Mouse (Mus musculus): ENCODE results near the gene Ncoa7. TPM values are rescaled to one million over a fixed set of nuclear protein-coding genes. Genes with fewer than 3 reads are reported as not detected.
A peak's percentile ranks its signal among the peaks of the same experiment; 100 is the strongest.
"Not testable (repeated sequence)": the region's sequence is repeated elsewhere in the genome, so short reads cannot be mapped to it uniquely, and the experiment has no call there.

Gene Ncoa7
- total RNA-seq, 2 experiments from 2014 or later = 105 to 108 TPM

DNA sequence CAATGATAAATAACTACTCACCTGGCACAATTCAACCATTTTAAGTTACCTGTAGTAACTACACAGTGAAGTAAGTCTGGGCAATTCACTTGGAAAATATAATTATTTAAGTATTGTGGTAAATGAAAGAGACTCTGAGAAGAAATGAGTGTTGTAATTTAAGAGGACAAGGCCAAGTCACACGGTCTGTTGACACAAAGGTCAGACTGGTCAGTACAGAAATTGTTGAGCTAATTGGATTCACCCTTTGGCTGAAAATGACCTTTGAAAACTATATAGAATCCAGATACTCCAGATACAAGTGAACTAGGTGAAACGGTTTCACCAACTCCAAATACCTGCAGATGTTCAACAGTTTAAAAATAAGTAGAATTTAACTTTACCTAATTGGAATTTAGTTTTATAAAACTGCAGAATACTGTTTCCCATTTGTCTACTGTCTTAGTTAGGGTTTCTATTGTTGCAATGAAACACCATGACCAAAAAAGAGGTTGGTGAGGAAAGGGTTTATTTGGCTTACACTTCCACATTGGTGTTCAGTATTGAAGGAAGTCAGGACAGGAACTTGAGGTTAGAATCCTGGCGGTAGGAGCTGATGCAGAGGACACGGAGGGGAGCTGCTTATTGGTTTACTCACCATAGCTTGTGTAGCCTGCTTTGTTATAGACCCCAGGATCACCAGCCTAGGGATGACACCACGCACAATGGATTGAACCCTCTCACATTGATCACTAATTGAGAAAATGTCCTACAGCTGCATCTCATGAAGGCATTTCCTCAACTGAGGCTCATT lies 6.5 kb downstream of the Ncoa7 start:
- intact Hi-C loops (cut with DNase I) = no loop called here
- DNase-seq (ENCODE audit: low spot score in 2 of 2) = no peak

DNA sequence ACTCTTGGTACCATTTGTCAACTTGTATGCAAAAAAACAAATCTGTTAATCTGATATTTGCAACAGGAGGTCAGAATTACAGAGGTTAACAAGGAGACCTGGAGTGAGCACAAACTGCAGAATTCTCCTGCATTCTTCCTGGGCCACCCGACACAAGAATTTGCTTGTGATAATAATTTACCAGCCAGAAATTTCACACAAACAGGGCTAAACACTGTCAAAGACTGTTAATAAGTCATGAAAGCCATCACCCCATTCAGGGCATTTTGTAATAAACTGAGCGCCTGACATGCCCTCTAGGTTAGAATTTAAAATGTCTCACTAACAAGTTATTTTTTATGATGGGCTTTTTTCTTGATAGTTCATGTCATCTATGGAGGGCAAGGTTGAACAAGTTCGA lies 12.1 kb downstream of the Ncoa7 start:
- DNase-seq (ENCODE audit: low spot score in 2 of 2) = no peak
- intact Hi-C loops (cut with DNase I) = no loop called here

DNA sequence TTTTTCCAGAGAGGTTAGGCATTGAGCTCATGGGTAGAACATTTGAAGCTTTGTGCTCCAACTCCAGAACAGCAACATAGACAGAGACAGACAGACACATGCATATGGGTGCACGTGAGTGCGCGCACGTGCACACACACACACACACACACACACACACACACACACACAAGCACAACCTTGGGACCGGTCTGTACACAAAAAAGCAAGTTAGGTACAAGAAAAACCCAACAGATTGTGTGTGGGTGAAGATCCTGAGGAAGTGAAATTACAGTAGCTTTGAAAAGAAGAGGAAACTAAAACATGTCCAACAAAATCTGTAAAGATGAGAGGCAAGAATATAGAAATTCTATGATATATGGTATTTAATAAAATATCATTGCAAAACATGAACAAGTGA lies 13.6 kb downstream of the Ncoa7 start:
- intact Hi-C loops (cut with DNase I) = no loop called here
- DNase-seq (ENCODE audit: low spot score in 2 of 2) = peak in 1 of 2 experiments; percentile 13

DNA sequence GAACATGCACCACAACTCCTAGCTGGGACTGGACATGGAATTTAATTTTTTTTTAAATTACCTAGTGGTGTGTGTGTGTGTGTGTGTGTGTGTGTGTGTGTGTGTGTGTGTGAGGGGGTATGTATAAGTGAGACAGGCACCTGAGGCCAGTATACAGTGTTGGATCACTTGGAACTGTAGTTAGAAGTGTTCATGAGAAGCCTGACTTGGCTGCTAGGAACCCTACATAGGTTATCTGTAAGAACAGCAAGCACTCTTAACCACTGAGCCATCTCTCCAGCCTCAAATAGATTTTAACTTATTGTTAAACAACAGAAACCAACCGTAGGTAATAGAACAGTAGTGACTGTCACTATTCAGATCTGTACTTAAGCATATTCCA lies 14.8 kb downstream of the Ncoa7 start:
- intact Hi-C loops (cut with DNase I) = no loop called here
- no peak for DNase-seq (ENCODE audit: low spot score in 2 of 2)

DNA sequence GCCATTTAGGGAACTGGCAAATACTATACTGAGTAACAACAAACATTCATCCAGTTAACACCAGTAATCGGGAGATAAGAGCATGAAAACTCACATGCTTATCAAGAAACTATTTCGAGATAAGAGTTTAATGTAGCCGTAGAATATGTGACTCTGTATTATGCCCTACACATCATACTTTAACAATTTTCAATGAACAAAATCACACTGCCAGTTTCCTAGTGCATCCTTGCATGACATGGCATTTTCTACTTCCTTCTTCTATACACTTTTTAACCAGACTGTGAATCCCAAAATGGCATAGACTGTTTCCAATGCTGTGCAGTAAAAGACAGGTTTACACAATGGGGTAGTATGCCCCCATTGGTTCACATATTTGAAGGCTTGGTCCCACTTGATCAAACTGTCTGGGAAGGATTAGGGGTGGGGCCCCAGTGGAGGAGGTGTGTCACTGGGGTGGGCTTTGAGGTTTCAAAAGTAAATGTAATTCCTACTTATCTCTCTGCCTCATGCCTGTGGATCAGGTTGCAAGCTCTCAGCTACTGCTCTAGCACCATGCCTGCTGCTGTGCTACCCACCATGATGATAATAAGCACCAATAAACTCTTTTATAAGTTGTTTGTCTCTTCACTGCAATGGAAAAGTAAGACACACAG lies 15.3 kb downstream of the Ncoa7 start:
- DNase-seq (ENCODE audit: low spot score in 2 of 2) = no peak
- intact Hi-C loops (cut with DNase I) = no loop called here

DNA sequence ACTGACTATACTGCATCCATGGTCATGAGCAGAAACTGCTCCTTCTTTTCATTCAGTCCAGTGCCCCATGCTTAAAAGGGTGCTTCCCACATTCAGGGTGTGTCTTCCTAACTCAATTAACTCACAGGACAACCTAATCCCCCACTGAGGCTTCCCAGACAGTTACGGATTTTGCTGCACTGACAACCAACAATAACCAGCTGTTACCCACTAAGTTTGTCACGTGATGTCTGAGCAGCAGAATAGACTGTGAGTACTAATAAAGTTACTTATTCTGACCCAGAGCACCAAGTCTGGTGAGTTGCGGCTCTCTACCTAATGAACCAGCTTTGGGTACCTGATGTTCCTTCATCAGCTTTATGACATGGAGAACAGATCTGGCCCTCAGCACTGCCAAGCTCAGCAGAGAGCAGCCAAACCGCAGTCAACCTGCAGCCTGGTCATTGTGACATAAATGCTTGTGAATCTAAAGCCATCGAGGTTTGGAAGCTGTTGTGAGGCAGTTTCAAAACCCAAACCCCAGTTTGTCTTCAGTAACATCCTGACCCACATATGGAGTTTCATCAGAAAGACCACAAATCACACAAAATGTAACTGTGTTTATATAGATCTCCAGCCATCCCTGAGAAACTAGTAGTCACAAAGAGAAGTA lies 16.9 kb downstream of the Ncoa7 start:
- intact Hi-C loops (cut with DNase I) = no loop called here

DNA sequence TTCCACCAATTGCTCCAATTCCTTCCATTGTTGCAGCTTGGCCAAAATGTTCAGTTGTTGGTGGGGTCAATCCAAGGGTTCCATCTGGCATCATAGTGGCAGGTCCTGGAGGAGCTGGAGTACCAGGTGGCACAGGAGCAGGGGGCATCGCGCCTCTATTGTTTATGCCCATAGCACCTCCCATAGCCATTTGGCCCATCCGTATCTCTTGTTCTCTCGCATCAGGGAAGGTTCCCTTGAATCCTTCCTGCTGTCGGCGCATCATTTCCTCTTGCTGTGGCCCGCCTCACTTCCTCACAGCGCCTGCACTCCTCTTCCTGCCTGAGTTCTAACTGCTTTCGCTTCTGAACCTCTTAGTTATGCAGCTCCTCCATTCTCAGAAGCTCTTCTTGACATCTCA lies 22.2 kb downstream of the Ncoa7 start:
- intact Hi-C loops (cut with DNase I); DNase-seq (ENCODE audit: low spot score in 2 of 2): not testable (repeated sequence)

More for the DNA sequence above, 16.9 kb downstream of the Ncoa7 start:
- no peak for DNase-seq (ENCODE audit: low spot score in 2 of 2)

DNA sequence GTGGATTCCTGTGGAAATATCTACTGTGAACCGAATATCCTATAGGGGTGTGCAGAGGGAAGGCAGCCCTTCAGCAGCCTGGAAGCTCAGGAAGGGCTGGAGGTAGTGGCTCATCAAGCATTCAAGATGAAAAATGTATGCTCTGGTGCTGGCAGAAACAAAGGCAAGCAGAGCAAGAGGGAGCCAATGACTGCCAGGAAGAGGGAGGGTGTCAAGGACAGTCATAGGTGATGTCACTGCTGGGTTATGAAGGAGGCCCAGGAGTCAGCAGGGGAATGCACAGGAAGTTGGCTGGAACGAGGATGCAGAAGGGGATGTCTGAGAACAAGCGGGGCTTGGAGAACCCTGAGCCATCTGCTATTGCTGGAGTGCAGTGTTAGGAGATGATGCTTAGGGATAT lies 24.9 kb downstream of the Ncoa7 start:
- DNase-seq (ENCODE audit: low spot score in 2 of 2) = no peak
- intact Hi-C loops (cut with DNase I) = no loop called here

DNA sequence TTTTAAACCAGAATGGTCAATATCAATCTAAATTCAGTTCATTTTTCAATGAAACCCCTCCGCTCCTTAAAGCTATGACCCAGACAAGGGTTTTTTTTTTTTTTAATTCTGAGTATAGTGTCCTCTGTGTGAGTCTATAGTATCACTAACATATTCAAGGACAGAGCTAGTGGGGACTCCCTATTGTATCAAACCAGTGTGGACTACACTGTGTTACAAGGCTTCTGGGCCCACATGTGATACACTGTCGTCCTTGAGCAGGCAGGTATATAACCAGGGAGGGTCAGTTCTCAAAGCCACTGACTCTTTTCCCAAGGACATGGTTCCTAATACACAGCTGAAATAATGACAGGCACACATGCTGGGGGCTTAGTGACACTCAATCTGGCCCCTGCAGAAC lies 27.1 kb downstream of the Ncoa7 start:
- intact Hi-C loops (cut with DNase I) = no loop called here
- no peak for DNase-seq (ENCODE audit: low spot score in 2 of 2)

DNA sequence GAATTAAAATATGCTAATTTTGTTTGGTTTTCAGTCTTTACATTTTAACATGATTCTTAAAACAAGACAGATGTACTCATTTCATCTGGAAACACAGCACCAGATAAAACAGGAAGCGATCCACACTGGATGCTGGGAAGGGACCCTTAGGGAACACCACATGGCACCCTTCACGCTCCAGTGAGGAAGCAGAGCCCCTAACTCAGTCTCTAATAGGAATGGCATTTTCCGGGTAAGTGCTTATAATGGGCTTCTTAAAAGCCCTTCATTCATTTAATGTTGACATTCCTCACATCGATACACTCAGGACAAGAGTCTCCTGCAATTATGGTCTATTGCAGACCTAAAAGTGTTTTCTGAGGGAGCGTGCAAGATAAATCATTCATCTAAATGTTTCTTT lies 27.6 kb downstream of the Ncoa7 start:
- intact Hi-C loops (cut with DNase I) = no loop called here
- no peak for DNase-seq (ENCODE audit: low spot score in 2 of 2)

DNA sequence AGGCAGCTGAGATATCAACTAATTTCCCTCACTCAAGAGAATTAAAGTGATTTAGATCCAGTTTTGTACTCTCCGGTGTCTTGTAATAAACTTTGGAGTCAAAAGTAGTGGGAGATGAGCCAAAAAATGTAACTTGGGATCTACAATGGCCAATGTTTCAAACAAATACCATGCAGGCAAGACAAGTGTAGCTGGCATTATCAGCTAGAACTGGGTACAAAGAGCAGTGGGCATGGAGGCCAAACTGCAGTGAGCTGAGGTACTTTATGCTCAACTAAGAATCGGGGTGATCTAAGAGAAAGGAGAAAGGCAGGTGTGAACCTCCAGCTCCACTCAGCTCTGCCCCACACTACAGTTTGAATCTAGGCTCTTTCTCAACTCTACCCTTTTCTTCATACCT lies 28.7 kb downstream of the Ncoa7 start:
- intact Hi-C loops (cut with DNase I) = no loop called here
- no peak for DNase-seq (ENCODE audit: low spot score in 2 of 2)

DNA sequence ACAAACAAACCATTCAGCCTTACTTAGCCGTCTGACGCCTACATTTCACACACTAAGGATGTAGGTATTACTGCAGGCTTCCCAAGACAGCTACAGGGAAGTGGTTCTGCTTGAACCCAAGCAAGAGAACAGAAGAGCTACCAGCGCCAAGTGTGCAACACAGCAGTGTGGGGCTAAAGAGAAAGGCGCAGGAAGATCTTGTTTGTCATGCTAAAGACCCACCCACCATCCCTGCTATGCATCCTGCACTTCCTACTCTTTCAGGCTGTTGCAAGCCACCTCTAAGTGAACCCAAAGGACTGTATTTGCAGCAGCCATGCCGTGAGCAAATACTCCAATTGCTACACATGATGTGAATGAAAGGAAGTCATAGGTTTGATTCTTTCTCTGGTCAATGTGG lies 29.9 kb downstream of the Ncoa7 start:
- intact Hi-C loops (cut with DNase I) = no loop called here
- no peak for DNase-seq (ENCODE audit: low spot score in 2 of 2)

DNA sequence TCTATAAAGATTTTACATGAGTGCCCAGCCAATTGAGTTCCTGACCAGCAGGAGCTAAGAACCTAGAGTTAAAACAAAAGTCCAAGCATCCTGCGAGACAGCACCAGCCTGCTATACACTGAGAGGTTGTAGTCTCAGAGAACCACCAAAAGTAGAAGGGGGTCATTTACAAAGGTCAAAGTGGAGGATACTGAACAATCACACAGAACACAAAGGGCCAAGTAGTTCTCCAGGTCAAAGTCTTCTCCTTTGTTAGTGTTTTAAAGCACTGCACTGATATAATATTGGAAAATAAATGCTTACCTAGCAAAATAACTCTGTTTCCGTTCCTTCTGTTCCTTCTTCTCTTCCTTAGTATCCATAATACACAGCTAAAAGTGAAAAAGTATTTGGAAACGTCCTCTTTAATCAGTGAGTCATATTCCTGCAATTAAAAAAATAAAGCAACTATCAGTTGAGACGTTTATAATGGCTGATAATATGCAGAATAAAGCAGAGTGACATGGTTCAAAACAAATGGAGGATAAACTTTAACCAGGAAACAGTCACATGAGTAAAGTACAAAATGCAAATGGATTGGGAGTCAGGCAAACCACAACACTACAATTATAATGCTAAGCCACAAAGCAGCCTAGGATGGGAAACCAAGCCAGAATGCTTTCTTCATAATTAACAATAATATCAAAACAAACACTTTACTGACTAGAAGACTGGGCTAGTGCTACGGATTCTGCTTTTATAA lies 31.5 kb downstream of the Ncoa7 start:
- no peak for DNase-seq (ENCODE audit: low spot score in 2 of 2)
- intact Hi-C loops (cut with DNase I) = no loop called here

DNA sequence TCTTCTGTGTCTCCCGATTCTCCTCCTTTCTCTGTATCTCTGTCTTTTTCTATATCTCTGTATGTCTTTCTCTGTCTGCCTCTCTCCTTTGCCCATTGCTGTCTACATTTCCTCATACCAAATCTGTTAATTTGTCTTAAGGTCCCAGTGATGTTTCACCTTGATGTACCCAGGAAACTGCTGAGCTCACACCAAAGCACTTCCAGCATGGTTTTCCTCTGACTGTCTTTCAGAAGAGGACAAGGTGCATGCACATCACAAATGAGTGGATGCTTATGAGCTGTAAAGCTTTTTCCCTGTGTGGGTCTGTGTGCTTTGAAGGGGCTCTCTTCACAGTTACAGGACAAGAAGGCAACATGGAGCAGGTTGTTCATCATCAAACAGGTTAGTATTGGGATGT lies 34.3 kb downstream of the Ncoa7 start:
- no peak for DNase-seq (ENCODE audit: low spot score in 2 of 2)

DNA sequence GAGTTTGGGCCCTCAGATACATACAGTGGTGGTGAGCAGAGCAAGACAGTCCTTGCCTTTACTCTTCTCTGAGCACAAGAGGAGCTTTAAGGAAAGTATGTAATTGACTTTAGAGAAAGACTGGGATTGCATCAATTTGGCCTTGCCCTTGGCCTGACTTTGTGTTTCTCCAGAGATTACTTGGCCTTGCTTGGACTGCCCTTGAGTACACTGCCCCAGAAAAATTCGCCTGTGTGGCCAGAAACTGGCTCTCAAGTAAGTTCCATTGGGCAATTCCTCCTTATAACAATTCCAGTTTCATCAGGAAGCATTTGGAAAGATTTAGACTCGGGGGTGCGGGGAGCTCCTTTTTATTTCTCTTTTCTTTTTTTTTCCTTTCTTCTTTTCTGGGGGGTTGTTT lies 34.9 kb downstream of the Ncoa7 start:
- DNase-seq (ENCODE audit: low spot score in 2 of 2) = no peak
- intact Hi-C loops (cut with DNase I) = no loop called here

More for the DNA sequence above, 34.3 kb downstream of the Ncoa7 start:
- intact Hi-C loops (cut with DNase I) = no loop called here

DNA sequence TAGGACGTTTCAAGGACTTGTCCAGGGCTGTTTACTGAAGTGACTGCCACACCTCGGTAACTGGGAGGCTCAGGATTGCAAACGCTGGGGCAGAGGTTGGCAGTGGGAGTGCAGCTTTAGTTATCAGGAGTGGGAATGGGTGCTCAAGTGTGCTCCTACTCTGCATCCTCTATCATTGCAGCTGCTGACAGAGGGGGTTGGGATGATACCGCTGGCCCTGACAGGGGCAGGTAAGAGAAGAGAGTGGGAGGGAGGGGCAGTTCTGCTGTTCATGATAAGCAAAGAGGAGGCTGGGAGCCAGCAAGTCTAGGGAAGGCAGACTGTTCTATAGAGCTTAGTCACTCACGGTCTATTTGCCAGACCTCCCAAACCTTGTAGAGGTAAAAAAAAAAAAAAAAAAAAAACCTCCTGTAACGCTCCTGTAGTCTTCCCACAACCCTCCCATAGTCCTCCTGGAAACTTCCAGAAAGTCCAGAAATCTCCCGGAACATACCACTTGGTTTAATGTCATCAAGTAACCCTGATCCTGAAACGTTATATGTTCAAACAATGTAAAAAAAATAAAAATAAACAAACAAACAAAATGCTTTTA lies 39.9 kb downstream of the Ncoa7 start:
- no peak for DNase-seq (ENCODE audit: low spot score in 2 of 2)
- intact Hi-C loops (cut with DNase I) = no loop called here

DNA sequence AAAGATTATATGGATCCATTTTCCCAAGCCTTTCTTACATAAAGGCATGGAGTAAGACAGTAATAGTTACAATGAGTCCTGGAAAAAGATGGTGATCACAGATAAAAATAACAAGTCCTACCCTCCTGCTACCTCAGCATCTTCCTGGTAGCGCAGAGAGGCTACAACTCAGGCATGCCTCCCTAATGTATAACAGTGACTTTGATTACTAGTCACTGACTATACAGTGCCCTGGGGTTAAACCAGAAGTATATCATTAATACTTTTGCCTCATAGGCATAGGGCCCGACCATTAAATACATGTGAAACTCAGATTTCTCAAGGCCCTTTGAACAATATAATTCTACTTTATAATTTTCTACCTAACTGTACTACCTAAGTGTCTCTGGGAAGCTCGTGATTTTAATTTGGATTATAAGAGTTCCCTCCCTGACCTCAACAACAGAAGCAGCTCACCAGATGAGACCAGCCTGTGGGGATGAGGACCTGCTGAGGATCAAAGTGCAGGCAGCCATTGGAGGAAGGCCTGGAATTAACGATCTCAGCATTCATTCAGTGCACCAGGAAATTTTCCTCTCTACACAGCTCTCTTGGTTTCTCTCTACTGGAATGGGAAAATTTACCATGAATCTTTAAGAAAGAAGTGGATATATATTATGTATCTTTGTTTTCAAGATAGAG lies 40.7 kb downstream of the Ncoa7 start:
- intact Hi-C loops (cut with DNase I) = no loop called here
- no peak for DNase-seq (ENCODE audit: low spot score in 2 of 2)

DNA sequence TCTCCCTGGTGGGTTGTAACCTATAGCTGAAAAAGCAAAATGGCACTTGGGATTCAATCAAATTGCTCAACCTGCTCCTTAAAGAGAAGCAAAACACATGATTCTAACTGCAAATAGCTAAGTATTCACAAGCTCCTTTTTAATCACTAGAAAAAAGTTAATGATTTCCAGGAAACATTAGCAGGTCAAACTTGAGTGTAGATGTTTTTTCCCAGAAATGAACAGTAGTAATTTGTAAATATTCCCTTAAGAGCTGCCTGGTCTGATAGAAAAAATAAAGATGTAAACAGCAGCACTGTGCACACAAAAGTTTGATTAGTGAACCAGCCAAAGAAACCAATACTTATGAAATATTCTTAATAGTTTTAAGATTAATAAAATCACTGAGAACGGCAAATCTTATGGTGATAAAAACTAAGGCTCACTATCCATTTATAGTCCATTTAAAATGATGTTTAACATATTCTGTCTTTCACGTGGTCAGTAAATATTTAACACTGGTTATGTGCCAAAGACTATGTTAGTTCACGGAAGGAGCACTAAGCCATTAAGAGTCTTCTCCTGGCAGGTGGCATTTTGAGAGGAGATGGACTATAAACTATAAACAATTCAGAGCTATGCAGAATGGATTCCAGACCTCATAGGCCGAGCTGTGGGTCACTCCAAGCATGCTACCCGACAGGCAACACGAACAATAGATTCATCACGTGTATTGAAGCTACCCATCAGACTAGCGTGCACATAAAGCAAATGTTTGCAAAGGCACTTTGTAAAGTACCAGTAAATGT lies 43.6 kb downstream of the Ncoa7 start:
- intact Hi-C loops (cut with DNase I) = no loop called here
- no peak for DNase-seq (ENCODE audit: low spot score in 2 of 2)

Measured in left cerebral cortex, postnatal 14 days (tissue).